Mouse (Mus musculus): Measurements from ENCODE around the gene Fam221a.

- TF ChIP-seq GATA1 (IDR thresholded peaks at IDR 0.05; ENCODE audit: borderline replicate concordance, low read length): no peak
- no peak for TF ChIP-seq FLI1 (IDR thresholded peaks at IDR 0.05; ENCODE audit: low read length)
Observed at GRCm38 (mm10) chr6:49394276-49394675, 26.7 kb downstream of the Fam221a start.

All from megakaryocyte, embryonic 14.5 days (primary cell).